Mouse (Mus musculus) lung, adult 2 months (tissue): ENCODE measurements around the gene Ptprg. TPM values are rescaled to one million over a fixed set of nuclear protein-coding genes. Genes with fewer than 3 reads are reported as not detected.

Experiments used
- DNase-seq: peaks from one replicate; pipeline ENCODE4 v3.0.0; 2022
- H3K4me1 ChIP-seq: fragments of 200-500 bp; 2 replicates; pipeline ENCODE4 v1.6.1; 2011; ENCODE audit warnings: low read length; ENCODE audit not compliant: control insufficient read depth, insufficient read depth
- H3K4me3 ChIP-seq: fragments of 200-500 bp; replicated peaks from 2 replicates; pipeline ENCODE3; 2011; ENCODE audit warnings: low read depth, mild to moderate bottlenecking, control low read depth, low read length; ENCODE audit errors: extremely low read depth
- CTCF ChIP-seq: fragments of 200-500 bp; IDR thresholded peaks from 2 replicates; pipeline ENCODE4 v1.5.1; 2011; ENCODE audit warnings: mild to moderate bottlenecking, low read length, control low read depth; ENCODE audit not compliant: insufficient read depth
- POLR2A ChIP-seq: fragments of 200-500 bp; IDR thresholded peaks from 2 replicates; pipeline ENCODE4 v1.6.1; 2011; ENCODE audit warnings: low read depth, mild to moderate bottlenecking, control low read depth, low read length, borderline replicate concordance; ENCODE audit errors: extremely low read depth
- WGBS: fragments of 180-500 bp; shearing (Covaris S2); methylation state at CpG from one replicate; pipeline ENCODE4 v1.1.7; 2018; 5-methylcytosine and 5-hydroxymethylcytosine counted together
- polyA plus RNA-seq: library from polyadenylated mRNA; depleted of rRNA; stranded (reverse); fragments of >200 nt; gene quantifications from 2 replicates; pipeline ENCODE4 v1.2.3, GENCODE M21; 2012

Gene Ptprg
- polyA plus RNA-seq, 1 experiment: 79.9 TPM

DNA sequence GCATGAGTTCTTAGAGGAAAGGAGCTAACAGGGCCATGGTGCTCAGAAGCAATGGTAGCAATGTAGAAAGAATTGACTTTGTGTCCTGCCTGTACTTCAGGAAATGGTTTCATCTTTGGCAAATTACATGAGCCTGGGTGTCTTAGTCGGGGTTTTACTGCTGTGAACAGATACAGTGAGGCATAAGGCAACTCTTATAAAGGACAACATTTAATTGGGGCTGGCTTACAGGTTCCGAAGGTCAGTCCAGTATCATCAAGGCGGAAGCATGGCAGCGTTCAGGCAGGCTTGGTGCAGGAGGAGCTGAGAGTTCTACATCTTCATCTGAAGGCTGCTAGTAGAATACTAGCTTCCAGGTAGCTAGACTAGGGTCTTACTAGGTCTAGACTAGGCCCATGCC is 78.2 kb downstream of the Ptprg start:
- TF ChIP-seq POLR2A: no peak
- TF ChIP-seq CTCF: no peak
- no peak overlapping the region for H3K4me3 ChIP-seq
- no peaks in the 10 kb centered on the region; the same call in 1 of the 2 replicates for H3K4me1 ChIP-seq
- DNase-seq: no peak
- 90% methylated on average over 4 of the region's 4 CpGs for whole genome bisulfite sequencing

DNA sequence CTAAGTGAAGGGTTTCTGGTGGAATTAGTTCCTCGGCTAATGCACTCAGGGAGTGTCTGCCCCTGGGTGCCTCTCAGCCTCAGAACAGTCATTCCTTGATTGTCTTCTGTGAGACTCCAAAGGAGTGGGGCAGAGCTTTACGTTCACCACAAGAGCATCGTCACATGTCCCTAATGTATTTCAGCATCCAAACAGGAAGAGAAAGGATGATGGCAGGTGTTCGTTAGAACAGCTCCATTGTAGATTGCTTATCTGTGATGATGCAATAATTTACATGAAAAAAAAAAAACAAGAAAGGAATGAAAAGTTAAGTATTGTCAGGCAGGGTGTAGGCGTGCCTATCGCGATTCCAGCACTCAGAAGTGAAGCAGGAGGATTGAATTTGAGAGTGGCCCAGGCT is 84.3 kb downstream of the Ptprg start:
- WGBS: 62% methylated on average over 7 of the region's 7 CpGs
- peaks cover 2% of the 10 kb centered on the region; the same call in 1 of the 2 replicates for H3K4me1 ChIP-seq

DNA sequence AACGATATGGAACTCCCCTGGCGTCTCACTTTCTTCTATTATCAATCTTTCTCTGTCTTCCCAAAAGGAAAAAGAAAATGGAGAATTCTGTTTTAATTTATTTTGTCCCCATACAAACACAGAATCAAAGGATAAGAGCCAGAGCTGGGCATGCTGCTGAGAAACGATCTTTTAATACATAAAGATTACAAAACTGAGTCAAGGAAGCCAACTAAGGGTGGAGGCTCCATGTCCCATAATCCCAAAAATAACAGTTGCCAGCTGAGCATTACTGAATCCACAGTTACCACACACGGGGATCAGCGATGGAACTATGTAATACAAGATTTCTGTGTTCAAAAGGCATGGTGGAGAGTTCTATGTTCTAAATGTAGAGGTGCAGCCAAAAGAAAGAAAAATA is 86.0 kb downstream of the Ptprg start:
- 87% methylated on average over 5 of the region's 5 CpGs for WGBS

More for the DNA sequence above, 84.3 kb downstream of the Ptprg start:
- no peak for TF ChIP-seq CTCF
- TF ChIP-seq POLR2A: no peak
- no peak for DNase-seq
- no peak overlapping the region for H3K4me3 ChIP-seq

DNA sequence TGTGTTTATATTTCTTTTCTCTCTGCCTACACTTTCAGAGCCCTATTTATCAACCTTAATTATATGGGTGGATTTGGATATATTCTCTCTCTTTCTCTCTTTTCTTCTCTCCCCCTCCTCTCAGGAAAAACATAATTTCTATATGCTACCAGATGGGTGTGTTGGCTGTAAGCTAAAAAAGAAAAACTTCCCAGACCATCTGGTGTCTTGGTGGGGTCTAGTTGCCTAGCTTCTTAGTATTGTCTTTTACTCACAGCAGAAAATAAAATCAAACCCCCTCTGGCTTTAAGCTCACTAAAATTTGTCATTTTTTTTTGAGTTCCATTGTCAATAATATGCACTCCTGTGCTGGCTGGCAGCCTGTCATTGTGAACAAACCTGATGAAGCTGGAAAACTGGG is 87.0 kb downstream of the Ptprg start:
- Histone ChIP-seq H3K4me1 (peaks cover 2% of the 10 kb centered on the region; the same call in 1 of the 2 replicates), H3K4me3 (no peak overlapping the region)
- no peak for TF ChIP-seq POLR2A
- no peak for DNase-seq

More for the DNA sequence above, 86.0 kb downstream of the Ptprg start:
- Histone ChIP-seq H3K4me3 (no peak overlapping the region), H3K4me1 (peaks cover 2% of the 10 kb centered on the region; the same call in 1 of the 2 replicates)
- TF ChIP-seq POLR2A (no peak), CTCF (no peak)
- no peak for DNase-seq

DNA sequence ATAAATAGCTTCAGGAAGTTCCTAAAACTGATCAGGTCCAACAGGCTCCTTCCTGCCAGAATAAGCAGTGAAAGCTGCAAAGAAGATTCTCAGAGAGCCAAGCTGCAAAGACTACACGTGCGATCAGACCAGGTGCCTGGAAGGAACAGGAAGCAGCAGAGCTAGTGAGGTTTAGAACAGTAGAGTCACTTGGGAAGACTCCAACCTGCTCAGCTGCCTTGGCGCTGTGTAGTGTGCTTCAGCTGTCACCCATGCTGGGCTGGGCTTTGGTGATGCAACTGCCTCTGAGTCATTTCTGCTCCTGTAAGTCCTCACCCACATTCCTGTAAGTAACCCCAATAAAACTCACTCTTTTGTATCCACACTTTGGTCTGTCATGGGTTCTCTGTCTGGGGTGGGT is 87.7 kb downstream of the Ptprg start:
- WGBS: 66% methylated on average over 3 of the region's 3 CpGs
- TF ChIP-seq POLR2A (no peak), CTCF (no peak)
- DNase-seq: no peak
- H3K4me3 ChIP-seq: no peak overlapping the region
- peaks cover 5% of the 10 kb centered on the region for H3K4me1 ChIP-seq

DNA sequence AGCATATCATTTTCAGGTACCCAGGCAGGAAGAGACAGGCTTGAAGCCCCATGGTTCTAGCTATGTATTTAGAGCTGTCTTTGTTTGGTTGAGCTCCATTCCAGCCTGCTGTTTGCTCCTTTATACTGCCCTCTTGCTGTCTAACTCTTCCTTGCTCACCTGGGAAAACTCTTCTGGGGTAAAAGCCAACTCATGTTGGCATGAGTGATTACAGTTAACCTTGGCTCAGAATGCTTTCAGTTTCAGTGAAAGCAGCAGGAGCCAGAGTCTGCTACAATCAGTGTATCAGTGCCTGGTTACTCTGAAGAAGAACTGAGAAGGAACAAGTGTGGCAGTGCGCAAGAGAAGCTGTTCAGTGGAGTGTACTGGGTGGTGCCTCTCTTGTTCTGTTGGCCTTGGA is 89.6 kb downstream of the Ptprg start:
- Histone ChIP-seq H3K4me3 (no peak overlapping the region), H3K4me1 (peaks cover 8% of the 10 kb centered on the region)
- WGBS: 78% methylated on average over 1 of the region's 1 CpGs
- TF ChIP-seq CTCF (no peak), POLR2A (no peak)
- no peak for DNase-seq

DNA sequence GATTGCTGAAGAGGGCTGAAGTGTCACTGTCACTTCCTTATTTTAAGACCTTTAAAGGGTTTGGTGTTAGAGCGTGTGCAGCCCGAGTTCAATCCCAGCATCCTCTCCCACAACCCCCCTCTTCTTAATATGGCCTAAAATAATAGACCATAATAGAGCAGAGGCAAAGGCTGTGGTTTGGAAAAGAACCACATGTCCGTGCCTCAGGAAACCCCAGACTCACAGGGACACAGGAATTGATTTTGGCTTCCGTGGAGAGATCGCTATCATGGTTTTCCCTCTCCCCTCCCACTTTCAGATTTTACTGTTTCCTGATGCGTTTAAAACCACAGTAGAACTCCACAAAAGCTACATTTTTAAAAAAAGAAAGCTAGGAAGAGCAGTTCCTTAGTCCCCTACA is 104.0 kb downstream of the Ptprg start:
- TF ChIP-seq POLR2A (no peak), CTCF (no peak)
- no peak for DNase-seq
- 37% methylated on average over 6 of the region's 6 CpGs for WGBS
- no peak overlapping the region for H3K4me3 ChIP-seq
- H3K4me1 ChIP-seq: peaks cover 2% of the 10 kb centered on the region; the same call in 1 of the 2 replicates

DNA sequence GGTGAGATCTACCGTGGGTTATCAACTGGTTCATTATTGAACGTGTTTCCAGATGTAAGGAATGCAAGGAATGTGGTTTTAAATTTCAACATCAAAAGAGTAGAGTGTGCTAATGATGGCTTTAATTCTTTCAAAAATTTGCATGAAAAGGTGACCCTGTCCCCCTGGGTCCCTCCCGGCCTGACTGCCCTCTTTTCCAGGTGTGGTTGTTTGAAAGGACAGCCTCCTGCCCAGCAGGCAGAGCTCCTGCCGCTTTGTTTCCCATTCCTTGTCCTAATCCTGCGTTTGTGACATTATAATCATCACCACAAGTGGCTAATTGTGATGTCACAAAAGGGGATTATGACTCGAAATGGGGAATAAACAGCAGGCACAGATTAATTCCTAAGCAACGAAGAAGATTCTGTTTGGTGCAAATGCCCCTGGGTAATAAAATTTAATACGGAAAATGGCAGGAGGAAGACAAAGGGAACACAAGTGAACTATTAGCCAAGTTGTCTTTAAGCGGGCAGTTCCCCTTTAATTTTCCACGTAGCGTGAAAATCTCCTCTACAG is 110.4 kb downstream of the Ptprg start:
- no peak for DNase-seq
- WGBS: 67% methylated on average over 11 of the region's 11 CpGs
- no peak for TF ChIP-seq CTCF
- no peak for TF ChIP-seq POLR2A
- Histone ChIP-seq H3K4me1 (peaks cover 2% of the 10 kb centered on the region; the same call in 1 of the 2 replicates), H3K4me3 (no peak overlapping the region)

DNA sequence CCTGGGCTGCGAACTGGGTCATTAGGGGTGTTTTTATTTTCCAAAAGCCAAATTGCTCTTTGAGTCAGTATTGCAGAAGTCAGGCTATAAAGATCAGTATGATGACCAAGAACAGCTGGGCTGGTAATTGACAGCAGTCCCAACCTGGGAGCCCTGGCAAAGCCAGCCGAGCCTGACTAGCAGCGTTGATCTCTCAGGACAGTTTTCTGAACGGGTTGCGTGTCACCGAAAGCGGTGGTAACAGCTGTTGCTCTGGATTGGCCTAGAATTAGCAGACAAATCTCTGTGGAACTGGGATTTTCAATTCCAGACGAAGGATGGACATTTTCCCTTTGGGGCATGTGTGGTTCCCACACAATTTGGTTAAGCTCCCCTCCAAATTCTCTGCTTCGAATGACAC is 111.0 kb downstream of the Ptprg start:
- TF ChIP-seq CTCF: no peak
- TF ChIP-seq POLR2A: no peak
- no peak overlapping the region for H3K4me3 ChIP-seq
- WGBS: 68% methylated on average over 9 of the region's 9 CpGs
- DNase-seq: no peak
- peaks cover 2% of the 10 kb centered on the region; the same call in 1 of the 2 replicates for H3K4me1 ChIP-seq

DNA sequence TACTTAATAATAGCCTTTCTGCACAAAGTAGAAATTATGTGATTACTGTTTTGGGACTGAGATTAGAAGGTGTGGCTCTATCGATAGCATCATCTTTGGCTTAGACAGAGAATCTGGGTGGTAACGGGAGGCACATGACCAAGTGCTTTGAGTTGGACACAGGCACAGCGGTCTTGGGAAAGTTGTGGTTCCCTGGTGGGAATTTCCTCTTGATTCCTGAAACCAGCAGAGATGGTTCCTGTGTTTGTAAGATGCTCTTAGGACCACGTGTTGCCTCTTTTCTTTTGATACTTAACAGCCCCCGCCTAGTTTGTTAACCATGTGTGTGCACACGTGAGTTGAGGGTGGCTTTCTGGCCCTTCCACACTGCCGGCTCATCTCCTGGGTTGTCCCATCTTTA is 111.7 kb downstream of the Ptprg start:
- H3K4me3 ChIP-seq: no peak overlapping the region
- no peak for TF ChIP-seq CTCF
- TF ChIP-seq POLR2A: no peak
- H3K4me1 ChIP-seq: peaks cover 2% of the 10 kb centered on the region; the same call in 1 of the 2 replicates
- WGBS: 58% methylated on average over 7 of the region's 7 CpGs
- DNase-seq: no peak

DNA sequence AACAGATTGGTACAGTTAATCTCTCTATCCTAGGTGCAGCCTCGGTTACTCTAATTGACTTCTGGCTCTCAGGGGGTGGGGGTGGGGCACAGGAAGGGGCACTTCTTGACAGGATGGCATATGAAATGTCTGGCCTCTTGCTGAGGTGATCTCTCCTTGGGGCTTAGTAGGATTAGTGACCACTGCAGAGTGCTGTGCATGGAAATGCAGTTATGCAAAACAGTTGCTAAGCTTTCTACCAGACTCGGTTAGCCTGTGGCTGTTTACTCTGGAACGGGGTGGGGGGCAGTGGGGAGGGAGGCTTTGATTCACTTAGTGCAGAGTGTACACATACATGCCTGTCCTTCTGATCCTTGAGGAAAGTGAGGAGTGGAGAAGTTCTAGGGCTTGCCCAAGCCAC is 114.4 kb downstream of the Ptprg start:
- H3K4me1 ChIP-seq: peaks cover 2% of the 10 kb centered on the region; the same call in 1 of the 2 replicates
- 39% methylated on average over 3 of the region's 3 CpGs for WGBS
- no peak for TF ChIP-seq POLR2A
- no peak for TF ChIP-seq CTCF
- DNase-seq: no peak
- H3K4me3 ChIP-seq: no peak overlapping the region
